Mouse (Mus musculus) hindbrain, postnatal 0 days (tissue): Measurements from ENCODE around the gene Grm2. TPM values are rescaled to one million over a fixed set of nuclear protein-coding genes. Genes with fewer than 3 reads are reported as not detected.
A peak's percentile ranks its signal among the peaks of the same experiment; 100 is the strongest.
"Not testable (repeated sequence)": the region's sequence is repeated elsewhere in the genome, so short reads cannot be mapped to it uniquely, and the experiment has no call there.

ENCODE experiments used
- ATAC-seq: fragments of 200-750 bp; cut with Nextera tagmentation; 2 replicates; pipeline ENCODE4 v1.8.0; 2017; ENCODE audit warnings: mild to moderate bottlenecking, moderate TSS enrichment, moderate library complexity
- DNase-seq: peaks from one replicate; pipeline ENCODE4 v3.0.0-alpha.2; 2015; ENCODE audit warnings: low spot score
- H3K27ac ChIP-seq: fragments of 300-500 bp; sonication (generic); 2 replicates; pipeline ENCODE4 v1.5.1; 2014; ENCODE audit warnings: mild to moderate bottlenecking
- H3K27me3 ChIP-seq: fragments of 300-500 bp; sonication (generic); 2 replicates; pipeline ENCODE4 v1.6.1; 2014; ENCODE audit warnings: low read length, mixed read lengths; ENCODE audit not compliant: insufficient read depth
- H3K36me3 ChIP-seq: fragments of 300-500 bp; sonication (generic); 2 replicates; pipeline ENCODE4 v1.6.1; 2014; ENCODE audit warnings: low read length, mixed read lengths; ENCODE audit not compliant: insufficient read depth
- H3K4me1 ChIP-seq: fragments of 300-500 bp; sonication (generic); 2 replicates; pipeline ENCODE4 v1.6.1; 2014; ENCODE audit warnings: antibody characterized with exemption, low read length, mixed read lengths; ENCODE audit not compliant: insufficient read depth
- H3K4me2 ChIP-seq: fragments of 300-500 bp; sonication (generic); 2 replicates; pipeline ENCODE4 v1.6.1; 2014; ENCODE audit warnings: low read depth, mild to moderate bottlenecking, low read length, moderate library complexity, mixed read lengths
- H3K4me3 ChIP-seq: fragments of 300-500 bp; sonication (generic); 2 replicates; pipeline ENCODE4 v1.5.1; 2014; ENCODE audit warnings: low read length
- H3K9ac ChIP-seq: fragments of 300-500 bp; sonication (generic); replicated peaks from 2 replicates; pipeline ENCODE4 v1.6.1; 2014; ENCODE audit warnings: mild to moderate bottlenecking, low read length, moderate library complexity, mixed read lengths
- H3K9me3 ChIP-seq: fragments of 300-500 bp; sonication (generic); 2 replicates; pipeline ENCODE4 v1.6.1; 2016; ENCODE audit warnings: low read length, mixed read lengths
- CTCF ChIP-seq: IDR thresholded peaks from 2 replicates; pipeline ENCODE4 v1.5.1; 2016; ENCODE audit warnings: antibody characterized with exemption, control low read depth, low read depth
- WGBS: fragments of 180-500 bp; shearing (Covaris S2); extraction: QIAGEN DNeasy Blood & Tissue Kit; methylation state at CpG from one replicate; pipeline ENCODE4 v1.1.7; 2014; 5-methylcytosine and 5-hydroxymethylcytosine counted together
- polyA plus RNA-seq: library from polyadenylated mRNA; unstranded; fragments of >200 nt; fragmentation: Nextera tagmentation; extraction: Ambion mirVana; gene quantifications from 2 replicates; pipeline ENCODE4 v1.2.1, GENCODE M21; 2015
- total RNA-seq: library from RNA; depleted of rRNA; stranded (reverse); fragments of >200 nt; gene quantifications from 2 replicates; pipeline ENCODE4 v1.2.3, GENCODE M21; 2014; rRNA removed

Gene Grm2
- total and polyA plus RNA-seq, 2 experiments from 2014 or later: 12.0 to 14.3 TPM

- DNase-seq (no peak), ATAC-seq (no peak)
- Histone ChIP-seq H3K36me3 (no peaks in the 10 kb centered on the region), H3K27ac (no peak overlapping the region), H3K9ac (no peak overlapping the region), H3K9me3 (no peaks in the 10 kb centered on the region), H3K4me3 (no peak overlapping the region), H3K4me1 (no peaks in the 10 kb centered on the region), H3K27me3 (no peaks in the 10 kb centered on the region), H3K4me2 (no peak overlapping the region)
- TF ChIP-seq CTCF: no peak
- WGBS: 66% methylated on average over 2 of the region's 2 CpGs
Measured at GRCm38 (mm10) chr9:106613951-106614350, 41.9 kb downstream of the Grm2 start.

- Histone ChIP-seq H3K4me2 (no peak overlapping the region), H3K27me3 (no peaks in the 10 kb centered on the region), H3K9ac (no peak overlapping the region), H3K4me3 (no peak overlapping the region), H3K36me3 (no peaks in the 10 kb centered on the region), H3K9me3 (no peaks in the 10 kb centered on the region), H3K27ac (no peak overlapping the region), H3K4me1 (no peaks in the 10 kb centered on the region)
- no peak for TF ChIP-seq CTCF
- WGBS: 73% methylated on average over 4 of the region's 4 CpGs
- DNase-seq (no peak), ATAC-seq (no peak)
Measured at GRCm38 (mm10) chr9:106610727-106611126, 45.2 kb downstream of the Grm2 start.

GRCm38 (mm10) chr9:106600546-106600945 is 55.3 kb downstream of the Grm2 start:
- Histone ChIP-seq H3K4me2 (no peak overlapping the region), H3K36me3 (no peaks in the 10 kb centered on the region), H3K4me3 (no peak overlapping the region), H3K27me3 (no peaks in the 10 kb centered on the region), H3K9me3 (no peaks in the 10 kb centered on the region), H3K4me1 (no peaks in the 10 kb centered on the region), H3K9ac (no peak overlapping the region), H3K27ac (no peak overlapping the region)
- no peak for ATAC-seq
- WGBS: 22% methylated on average over 8 of the region's 8 CpGs
- peak; percentile 82 for TF ChIP-seq CTCF
- peak; percentile 87 for DNase-seq

- Histone ChIP-seq H3K4me2 (no peak overlapping the region), H3K9ac (no peak overlapping the region), H3K4me1 (no peaks in the 10 kb centered on the region), H3K9me3 (no peaks in the 10 kb centered on the region), H3K4me3 (no peak overlapping the region), H3K36me3 (no peaks in the 10 kb centered on the region), H3K27ac (no peak overlapping the region), H3K27me3 (no peaks in the 10 kb centered on the region)
- DNase-seq (no peak), ATAC-seq (no peak)
- TF ChIP-seq CTCF: no peak
- WGBS: 40% methylated on average over 7 of the region's 7 CpGs
Measured at GRCm38 (mm10) chr9:106598466-106598865, 57.4 kb downstream of the Grm2 start.

- Histone ChIP-seq H3K4me2 (no peak overlapping the region), H3K4me3 (no peak overlapping the region), H3K36me3 (no peaks in the 10 kb centered on the region), H3K9me3 (no peaks in the 10 kb centered on the region), H3K27ac (no peak overlapping the region), H3K4me1 (no peaks in the 10 kb centered on the region), H3K9ac (no peak overlapping the region), H3K27me3 (no peaks in the 10 kb centered on the region)
- ATAC-seq: no peak
- TF ChIP-seq CTCF: no peak
- WGBS: 62% methylated on average over 7 of the region's 7 CpGs
- no peak for DNase-seq
Measured at GRCm38 (mm10) chr9:106595836-106596235, 60.0 kb downstream of the Grm2 start.

- not testable (repeated sequence) for H3K9me3 ChIP-seq, H3K27ac ChIP-seq, H3K9ac ChIP-seq, H3K4me3 ChIP-seq, DNase-seq, H3K36me3 ChIP-seq, H3K27me3 ChIP-seq, ATAC-seq, H3K4me2 ChIP-seq, H3K4me1 ChIP-seq
- 11% methylated on average over 4 of the region's 4 CpGs for whole genome bisulfite sequencing
Measured at GRCm38 (mm10) chr9:106595402-106595801, 60.5 kb downstream of the Grm2 start.

Other genes starting within 250 kb of the Grm2 start
- gene Rpl29, start 226.6 kb downstream of the Grm2 start, total RNA-seq: 691 and 792 TPM in 2 replicates
- gene Rpl29, start 226.6 kb downstream of the Grm2 start, polyA plus RNA-seq: 689 and 691 TPM in 2 replicates
- 19.3 and 28.0 TPM in 2 replicates for gene Acy1, start 217.8 kb downstream of the Grm2 start, total RNA-seq
- 22.2 and 23.0 TPM in 2 replicates for gene Acy1, start 217.8 kb downstream of the Grm2 start, polyA plus RNA-seq
- 20.6 and 26.8 TPM in 2 replicates for gene Abhd14b, start 208.6 kb downstream of the Grm2 start, total RNA-seq
- 12.4 and 16.8 TPM in 2 replicates for gene Abhd14b, start 208.6 kb downstream of the Grm2 start, polyA plus RNA-seq
- gene Abhd14a, start 208.4 kb downstream of the Grm2 start, total RNA-seq: 59.6 and 62.1 TPM in 2 replicates
- 66.8 and 69.2 TPM in 2 replicates for gene Abhd14a, start 208.4 kb downstream of the Grm2 start, polyA plus RNA-seq
- 623 and 719 TPM in 2 replicates for gene Pcbp4, start 202.8 kb downstream of the Grm2 start, total RNA-seq
- 214 and 228 TPM in 2 replicates for gene Pcbp4, start 202.8 kb downstream of the Grm2 start, polyA plus RNA-seq
- gene Gpr62, start 190.1 kb downstream of the Grm2 start, total RNA-seq: 1.9 and 3.1 TPM in 2 replicates
- 3.2 TPM in 2 replicates for gene Gpr62, start 190.1 kb downstream of the Grm2 start, polyA plus RNA-seq
- 46.2 and 47.2 TPM in 2 replicates for gene Rrp9, start 180.1 kb downstream of the Grm2 start, total RNA-seq
- gene Rrp9, start 180.1 kb downstream of the Grm2 start, polyA plus RNA-seq: 38.3 and 39.0 TPM in 2 replicates
- gene Parp3, start 179.1 kb downstream of the Grm2 start, total RNA-seq: 1.7 and 2.9 TPM in 2 replicates
- gene Parp3, start 179.1 kb downstream of the Grm2 start, polyA plus RNA-seq: 1.5 and 2.1 TPM in 2 replicates
- gene Iqcf1, start 156.1 kb downstream of the Grm2 start, total RNA-seq: not detected in 2 replicates
- gene Iqcf1, start 156.1 kb downstream of the Grm2 start, polyA plus RNA-seq: not detected in 2 replicates
- gene Iqcf5, start 141.5 kb downstream of the Grm2 start, total RNA-seq: not detected in 2 replicates
- gene Iqcf5, start 141.5 kb downstream of the Grm2 start, polyA plus RNA-seq: 0.35 TPM in 1 of 2 replicates, not detected in the other
- gene Iqcf3, start 94.5 kb downstream of the Grm2 start, total RNA-seq: not detected in 2 replicates
- gene Iqcf3, start 94.5 kb downstream of the Grm2 start, polyA plus RNA-seq: not detected in 2 replicates
- gene Iqcf4, start 85.1 kb downstream of the Grm2 start, total RNA-seq: not detected in 2 replicates
- not detected in 2 replicates for gene Iqcf4, start 85.1 kb downstream of the Grm2 start, polyA plus RNA-seq
- gene Iqcf6, start 29.5 kb downstream of the Grm2 start, total RNA-seq: not detected in 2 replicates
- not detected in 2 replicates for gene Iqcf6, start 29.5 kb downstream of the Grm2 start, polyA plus RNA-seq
- gene Tex264, start 29.8 kb upstream of the Grm2 start, total RNA-seq: 91.4 and 107 TPM in 2 replicates
- gene Tex264, start 29.8 kb upstream of the Grm2 start, polyA plus RNA-seq: 86.7 and 91.7 TPM in 2 replicates
- 20.3 and 32.1 TPM in 2 replicates for gene Rad54l2, start 133.1 kb upstream of the Grm2 start, total RNA-seq
- 4.6 and 5.4 TPM in 2 replicates for gene Rad54l2, start 133.1 kb upstream of the Grm2 start, polyA plus RNA-seq
- 18.0 and 18.3 TPM in 2 replicates for gene Dcaf1, start 165.8 kb upstream of the Grm2 start, total RNA-seq
- gene Dcaf1, start 165.8 kb upstream of the Grm2 start, polyA plus RNA-seq: 7.1 and 7.4 TPM in 2 replicates
- 74.0 and 86.2 TPM in 2 replicates for gene Rbm15b, start 231.3 kb upstream of the Grm2 start, total RNA-seq
- 9.3 and 10.1 TPM in 2 replicates for gene Rbm15b, start 231.3 kb upstream of the Grm2 start, polyA plus RNA-seq
- 29.4 and 29.7 TPM in 2 replicates for gene Manf, start 235.9 kb upstream of the Grm2 start, total RNA-seq
- 119 and 122 TPM in 2 replicates for gene Manf, start 235.9 kb upstream of the Grm2 start, polyA plus RNA-seq